Mouse (Mus musculus) left cerebral cortex, adult 8-10 months (tissue): ENCODE data around the gene Vwa5b2. TPM values are rescaled to one million over a fixed set of nuclear protein-coding genes. Genes with fewer than 3 reads are reported as not detected.

Experiments
- DNase-seq, 2 experiments: peaks; one replicate each; pipeline ENCODE4 v3.0.0; 2022; ENCODE audit warnings: low spot score in 2 of 2
- total RNA-seq, 4 experiments: library from RNA; stranded (reverse); gene quantifications; 2 replicates each; pipeline ENCODE4 v1.2.4; 2022

Vwa5b2 gene
- total RNA-seq, 4 experiments from 2014 or later = 51.3 to 65.5 (median 57.9) TPM

DNA sequence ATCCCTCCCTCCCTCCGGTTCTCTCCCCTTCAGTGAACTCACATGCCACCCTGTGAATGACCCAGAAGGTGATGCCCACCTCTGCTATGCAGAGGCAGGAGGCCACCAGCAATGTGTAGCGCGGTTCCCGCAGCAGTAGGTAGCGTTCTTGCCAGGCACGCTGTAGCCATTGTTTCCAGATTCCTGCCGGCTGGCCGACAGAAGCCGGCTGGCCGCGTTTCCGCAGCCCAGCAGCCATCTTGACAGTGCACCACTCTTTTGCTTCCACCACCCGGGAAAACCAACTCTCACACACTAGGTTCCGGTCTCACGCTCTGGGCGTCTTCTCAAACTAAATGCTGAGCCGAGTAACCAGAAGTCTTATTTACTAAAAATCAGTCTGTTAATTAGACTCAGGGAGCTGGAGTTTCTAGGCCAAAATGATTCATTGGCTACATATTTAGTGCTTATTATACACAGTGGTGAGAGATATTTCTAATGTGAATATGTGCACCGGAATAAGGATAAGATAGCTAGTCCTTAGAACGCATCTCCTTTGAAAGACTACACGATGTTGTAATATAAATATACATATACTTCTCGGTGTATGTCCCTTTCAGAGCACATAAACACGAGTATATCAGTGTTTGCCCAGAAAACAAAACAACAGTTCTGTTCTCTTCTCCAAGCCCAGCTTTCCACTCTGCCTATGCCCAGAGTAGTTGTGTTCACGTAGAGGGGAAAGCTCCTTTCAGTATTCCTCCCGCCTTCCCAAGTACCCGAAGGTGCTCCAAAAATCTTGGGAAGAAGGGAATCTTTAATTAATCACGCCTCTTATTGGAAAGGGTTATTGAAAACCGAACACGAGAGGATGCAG is 21.5 kb downstream of the Vwa5b2 start:
- DNase-seq = peak in 1 of 2 experiments; percentile 73

DNA sequence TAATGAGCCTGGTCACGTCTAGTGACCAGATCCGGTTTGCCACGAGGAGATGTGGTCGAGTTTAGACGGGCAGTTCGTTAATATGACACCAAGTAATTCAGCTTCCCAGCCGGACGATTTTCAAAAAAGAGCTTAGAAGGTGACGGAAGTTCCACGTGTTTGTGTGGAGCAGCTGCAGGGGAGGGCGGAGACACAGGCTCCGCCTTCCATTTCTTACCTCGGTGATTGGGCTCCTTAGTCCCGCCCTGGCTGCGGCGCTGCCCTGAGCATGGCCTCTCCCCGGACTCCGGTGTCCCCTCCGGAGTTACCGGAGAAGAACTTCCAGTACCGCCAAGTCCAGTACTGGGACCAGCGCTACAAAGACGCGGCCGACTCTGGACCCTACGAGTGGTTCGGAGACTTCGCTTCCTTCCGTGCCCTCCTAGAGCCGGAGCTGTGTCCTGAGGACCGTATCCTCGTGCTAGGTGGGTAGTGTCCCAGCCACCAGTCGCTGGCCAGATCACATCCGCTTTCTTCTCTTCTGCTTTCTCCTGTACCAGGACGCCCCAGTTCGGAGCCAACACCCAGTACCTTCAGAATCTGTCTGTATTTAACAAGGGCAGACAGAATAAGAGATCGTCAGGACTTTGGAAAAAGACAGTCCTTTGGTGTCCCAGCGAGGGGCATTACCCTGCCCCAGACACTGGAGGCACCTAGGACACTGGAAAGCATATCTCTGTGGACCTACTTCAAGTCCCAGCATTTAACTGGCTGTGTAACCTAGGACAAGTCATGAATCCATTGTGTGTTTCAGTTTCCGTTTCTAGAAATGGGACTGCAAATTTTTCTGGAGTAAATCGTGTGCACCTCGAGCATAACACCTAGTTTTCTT is 22.3 kb downstream of the Vwa5b2 start, which contains the start of the genes Eef1akmt4, Gm49333 and Alg3:
Gene Eef1akmt4 (plus strand): TSS at position 237 of the 871 bp plus-strand sequence.
Gene Gm49333 (plus strand): TSS at position 254 of the 871 bp plus-strand sequence.
Gene Alg3 (minus strand): TSS at position 379 of the 871 bp plus-strand sequence.
- DNase-seq = peak in 1 of 2 experiments; percentile 70

DNA sequence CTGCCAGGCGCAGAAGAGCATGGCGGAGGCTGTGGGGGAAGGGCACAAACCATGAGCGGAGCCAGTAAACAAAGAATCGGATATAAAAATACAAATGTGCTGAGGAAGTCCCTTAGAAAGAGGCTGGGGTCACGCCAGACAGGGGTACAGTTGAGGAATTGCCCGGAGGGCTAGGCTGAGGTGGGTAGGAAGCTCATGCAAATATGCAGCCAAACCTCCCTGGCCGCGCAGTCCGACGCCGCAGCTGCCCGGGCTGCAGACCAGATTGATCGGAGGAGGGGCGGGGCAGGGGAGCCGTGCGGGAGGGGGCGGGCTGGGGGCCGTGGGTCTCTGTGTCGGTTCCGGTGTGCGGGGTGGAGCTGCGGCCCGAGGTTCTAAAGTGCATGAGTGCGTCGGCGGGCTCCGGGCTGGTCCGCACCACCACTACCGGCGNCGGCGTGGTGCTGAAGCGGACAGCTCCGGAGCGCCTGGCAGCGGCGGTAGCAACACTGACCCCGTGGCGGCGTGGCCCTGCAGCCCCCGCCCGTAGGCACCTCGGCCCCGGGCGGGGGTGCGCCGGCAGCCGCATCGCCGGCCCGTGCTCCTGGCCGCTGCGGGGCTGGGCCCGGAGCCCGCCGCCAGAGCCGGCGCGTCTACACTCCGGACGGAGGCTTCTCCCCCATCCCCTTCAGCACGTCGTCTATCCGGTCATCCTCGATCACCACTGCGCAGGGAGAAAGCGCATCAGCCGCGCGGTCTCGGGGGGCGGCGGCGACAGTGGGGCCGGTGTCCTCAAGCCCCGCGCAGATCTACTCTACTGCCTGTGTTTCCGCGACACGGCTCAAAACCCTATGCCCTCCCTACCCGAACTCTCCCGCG is 30.5 kb downstream of the Vwa5b2 start:
- DNase-seq = no peak

DNA sequence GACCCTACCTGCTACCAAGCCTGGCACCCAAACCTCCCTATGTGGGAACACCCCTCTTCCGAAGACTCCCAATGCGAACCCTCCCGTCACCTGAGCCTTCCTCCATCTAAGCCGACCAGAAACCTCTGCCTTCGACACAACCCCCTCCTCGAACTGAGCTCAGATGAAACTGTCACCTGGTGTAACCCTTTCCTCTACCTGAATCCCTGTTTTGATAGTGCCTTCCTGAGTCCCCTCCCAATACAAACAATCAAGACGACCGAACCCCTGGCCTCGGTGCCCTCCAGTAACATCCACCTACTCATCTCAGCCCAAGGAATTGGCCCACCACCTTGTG is 31.1 kb downstream of the Vwa5b2 start:
- DNase-seq = no peak

DNA sequence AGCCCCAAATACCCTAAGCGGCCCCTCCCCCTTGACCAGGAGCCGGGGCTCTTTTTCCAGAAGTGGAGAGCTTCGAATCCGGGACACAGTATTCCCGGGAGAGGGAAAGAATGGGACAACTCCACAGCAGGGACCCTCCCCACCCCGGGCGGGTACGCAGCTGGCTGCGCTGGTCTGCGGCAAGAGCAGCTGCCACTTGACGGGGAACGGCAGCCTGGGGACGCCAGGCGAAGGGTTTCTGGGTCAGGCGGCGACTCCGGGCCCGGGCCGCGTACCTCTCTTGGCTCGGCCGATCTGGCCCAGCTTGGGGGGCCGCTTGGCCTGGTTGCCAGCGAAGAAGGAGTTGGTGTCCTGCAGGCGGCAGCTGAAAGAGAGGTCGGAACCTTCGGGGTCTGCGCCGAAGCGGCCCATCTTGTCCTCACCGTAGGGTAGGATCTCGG is 31.5 kb downstream of the Vwa5b2 start:
- DNase-seq = no peak

DNA sequence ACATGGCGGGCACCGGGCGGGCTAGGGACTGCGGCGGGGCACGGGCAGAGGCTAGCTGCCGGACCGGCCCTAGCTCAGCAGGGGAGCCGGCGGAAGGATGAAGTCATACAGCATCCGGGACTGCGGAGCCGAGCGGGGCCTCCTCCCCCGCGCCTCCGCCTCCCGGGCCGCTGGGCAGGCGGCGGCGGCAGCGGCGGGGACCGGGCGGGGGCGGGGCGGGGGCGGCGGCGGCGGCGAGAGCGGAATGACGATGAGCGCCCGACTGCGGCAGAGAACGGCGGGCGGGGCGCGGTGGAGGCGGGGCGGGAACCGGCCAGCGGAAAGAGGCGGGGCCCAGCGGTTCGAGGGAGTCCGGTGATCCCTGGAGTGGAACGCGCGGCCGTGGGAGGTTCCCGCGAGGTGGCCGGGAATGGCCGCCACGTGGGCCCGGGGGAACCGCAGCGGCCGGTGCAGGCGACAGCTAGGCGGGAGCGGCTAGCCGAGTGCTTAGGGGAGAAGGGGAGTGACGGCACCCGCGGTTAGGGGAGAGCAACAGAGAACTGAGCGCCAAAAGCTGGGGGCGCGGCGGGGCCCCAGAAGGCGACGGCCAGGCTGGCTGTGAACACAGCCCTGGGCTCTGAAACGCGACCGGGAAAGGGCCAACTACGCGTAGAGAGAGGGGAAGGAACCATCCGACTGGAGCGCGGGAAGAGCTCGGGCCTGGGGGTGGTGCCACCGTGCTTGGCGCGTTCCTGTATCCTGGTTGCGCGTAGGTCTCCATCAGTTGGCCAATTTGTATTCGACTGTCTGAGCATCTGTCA is 32.1 kb downstream of the Vwa5b2 start, which contains the start of gene Camk2n2:
Gene Camk2n2 (minus strand): TSS at position 97 of the 800 bp plus-strand sequence.
- no peak for DNase-seq

DNA sequence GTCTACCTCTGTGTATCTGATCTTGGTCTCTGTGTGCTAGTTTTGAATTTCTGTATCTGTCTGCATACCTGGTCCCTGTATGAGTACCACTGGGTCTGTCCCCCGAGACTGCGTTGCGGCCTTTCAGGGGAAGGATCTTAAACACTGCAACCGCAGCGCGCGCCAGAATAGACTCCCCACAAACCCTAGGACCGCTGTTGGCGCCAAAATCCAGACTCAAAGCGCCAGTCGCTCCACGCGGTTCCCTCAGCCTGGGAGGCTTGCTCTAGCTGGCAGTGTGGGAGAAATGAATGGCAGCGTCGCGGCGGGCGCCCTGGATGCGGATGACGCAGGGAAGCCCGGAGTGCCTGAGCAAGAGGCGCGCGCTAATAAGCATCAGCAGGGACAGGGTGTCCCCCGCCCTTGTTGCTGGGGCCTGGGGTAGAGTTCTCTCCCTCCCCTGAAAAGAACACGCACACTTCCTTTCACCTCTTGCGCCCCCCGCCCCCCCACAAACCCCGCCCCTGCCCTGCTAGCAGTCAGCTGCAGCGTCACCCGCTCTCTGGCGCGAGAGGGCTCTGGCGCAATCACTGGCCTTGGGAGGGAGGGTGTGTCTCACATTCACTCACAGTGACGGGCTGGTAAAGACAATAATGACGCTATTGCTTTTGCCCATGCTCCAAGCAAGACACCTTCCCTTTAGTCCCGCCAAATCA is 32.9 kb downstream of the Vwa5b2 start:
- no peak for DNase-seq

DNA sequence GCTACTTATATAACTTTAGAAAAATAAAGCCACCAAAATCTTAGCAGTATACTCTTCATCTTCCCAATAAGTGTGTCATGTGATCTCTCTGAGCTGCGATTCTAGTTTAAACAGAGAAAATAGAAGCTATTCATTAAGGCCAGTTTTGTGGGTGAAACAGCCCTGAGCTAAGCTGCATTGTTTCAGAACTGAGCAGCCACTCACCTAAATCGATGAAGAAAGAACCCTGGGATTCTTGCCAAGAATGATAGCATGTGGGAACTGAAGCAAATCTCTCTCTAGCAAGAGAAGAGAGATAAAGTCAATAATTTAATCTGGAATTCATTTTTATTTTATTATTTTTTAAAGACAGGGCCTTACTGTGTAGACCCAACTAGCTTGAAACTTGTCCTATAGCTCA is 33.9 kb downstream of the Vwa5b2 start:
- DNase-seq = no peak

DNA sequence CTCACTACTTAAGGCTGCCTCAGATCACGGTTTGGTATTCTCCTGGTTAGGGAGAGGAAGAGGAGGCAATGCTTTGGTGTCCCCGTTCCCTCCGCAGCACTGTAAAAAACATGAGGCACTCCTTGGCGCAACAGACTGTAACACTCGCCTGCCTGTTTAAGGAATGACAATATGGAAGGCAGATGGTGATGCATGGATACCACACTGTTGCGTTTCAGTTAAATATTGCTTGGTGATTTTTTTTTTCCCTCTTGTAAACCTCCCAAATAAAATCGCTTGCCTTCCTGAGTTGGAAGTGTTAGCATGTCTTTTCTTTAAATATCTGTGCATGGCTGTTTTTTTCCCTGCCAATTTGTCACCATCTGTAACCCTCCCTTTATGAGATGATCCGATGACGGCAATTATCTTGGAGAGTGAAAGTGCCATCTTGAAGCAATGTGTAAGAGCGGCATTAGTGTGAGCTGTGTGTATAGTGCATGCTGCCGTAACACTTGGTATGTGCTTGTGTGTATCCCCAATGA is 39.7 kb downstream of the Vwa5b2 start:
- DNase-seq = peak in 1 of 2 experiments; percentile 63

DNA sequence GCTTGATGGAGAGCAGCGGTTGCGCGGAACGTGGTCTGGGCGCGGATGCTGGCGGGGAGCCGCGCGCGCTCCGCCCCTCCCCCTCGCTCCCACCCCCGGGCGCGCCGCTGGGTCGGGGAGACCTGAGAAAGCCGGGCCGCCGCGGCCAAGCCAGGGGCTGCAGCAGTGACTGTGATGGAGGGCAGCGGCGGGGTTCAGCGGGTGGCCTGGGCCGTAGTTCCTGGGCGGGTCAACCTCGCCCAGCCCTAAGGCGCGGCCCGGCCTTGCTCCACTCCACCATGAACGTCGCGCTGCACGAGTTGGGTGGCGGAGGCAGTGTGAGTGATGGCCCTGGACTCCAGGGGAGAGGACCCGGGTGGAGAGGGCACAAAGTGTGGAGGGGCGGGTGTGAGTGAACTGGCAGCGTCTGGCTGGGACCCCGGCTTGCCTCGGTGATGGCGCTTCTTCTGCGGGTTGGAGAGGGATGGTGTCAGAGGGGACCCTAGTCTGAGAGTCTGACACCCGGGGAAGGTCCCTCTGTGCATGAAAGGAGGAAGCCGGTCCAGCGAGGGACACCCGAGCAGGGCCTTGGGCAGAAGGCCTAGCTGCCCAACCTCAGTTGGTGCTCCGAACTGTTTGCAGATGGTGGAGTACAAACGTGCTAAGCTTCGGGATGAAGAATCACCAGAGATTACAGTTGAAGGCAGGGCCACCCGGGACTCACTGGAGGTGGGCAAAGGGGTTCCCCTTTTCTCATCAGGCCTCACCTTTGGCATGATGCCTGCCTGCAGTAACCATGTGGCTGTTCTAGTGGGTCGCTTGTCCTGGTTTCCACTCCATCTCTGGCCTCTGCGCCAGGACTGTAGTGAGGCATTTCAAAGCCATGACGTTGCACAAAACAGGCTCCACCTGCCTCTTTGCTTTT is 40.7 kb downstream of the Vwa5b2 start, which contains the start of gene Ece2:
Gene Ece2 (plus strand): TSS at position 98 of the 904 bp plus-strand sequence.
- DNase-seq = no peak

DNA sequence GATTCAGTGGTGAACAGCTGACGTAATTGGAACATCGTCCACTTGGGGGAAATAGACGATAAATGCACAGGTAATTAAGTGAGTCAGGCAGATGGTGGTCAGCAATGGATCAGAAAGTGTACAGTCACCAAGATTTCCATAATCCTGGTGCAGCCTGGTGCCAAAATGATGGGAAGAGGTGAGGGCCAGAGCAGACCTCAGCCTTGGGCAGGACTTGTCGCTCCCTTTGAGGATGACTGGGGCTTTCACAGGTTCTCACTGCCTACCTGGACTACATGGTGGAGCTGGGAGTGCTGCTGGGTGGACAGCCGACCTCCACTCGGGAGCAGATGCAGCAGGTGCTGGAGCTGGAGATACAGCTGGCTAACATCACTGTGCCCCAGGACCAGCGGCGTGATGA is 48.1 kb downstream of the Vwa5b2 start:
- no peak for DNase-seq

DNA sequence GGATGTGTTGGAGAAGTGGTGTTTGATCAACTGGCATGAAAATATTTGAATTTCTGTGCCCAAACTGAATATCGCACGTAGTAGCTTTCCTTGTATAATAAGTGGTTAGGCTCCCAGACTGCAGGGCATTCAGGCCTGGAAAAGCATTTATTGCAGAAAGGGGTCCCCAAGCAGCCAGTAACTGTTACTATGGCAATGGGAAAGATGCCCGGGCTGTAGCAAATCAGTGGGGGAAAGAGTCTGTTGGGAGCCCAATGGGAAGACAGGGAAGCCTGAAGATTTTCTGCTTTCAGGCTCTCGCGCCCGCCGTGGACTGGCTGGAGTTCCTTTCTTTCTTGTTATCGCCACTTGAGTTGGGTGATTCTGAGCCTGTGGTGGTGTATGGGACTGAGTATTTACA is 49.1 kb downstream of the Vwa5b2 start:
- DNase-seq = no peak

DNA sequence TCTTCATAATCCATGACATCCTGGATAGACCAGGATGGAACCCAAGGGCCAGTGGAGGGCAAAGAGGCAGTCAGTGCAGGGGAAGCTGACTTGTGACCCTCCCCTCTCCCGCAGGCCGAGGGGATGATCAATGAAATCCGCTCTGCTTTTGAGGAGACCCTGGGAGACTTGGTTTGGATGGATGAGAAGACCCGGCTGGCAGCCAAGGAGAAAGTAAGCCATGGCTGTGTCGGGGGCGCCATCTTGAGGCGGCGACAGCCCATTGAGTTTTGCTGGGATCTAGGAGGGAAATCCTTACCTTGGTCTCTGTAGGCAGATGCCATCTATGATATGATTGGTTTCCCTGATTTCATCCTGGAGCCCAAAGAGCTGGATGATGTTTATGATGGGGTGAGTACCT is 52.9 kb downstream of the Vwa5b2 start:
- DNase-seq = peak; percentile 46 to 74

DNA sequence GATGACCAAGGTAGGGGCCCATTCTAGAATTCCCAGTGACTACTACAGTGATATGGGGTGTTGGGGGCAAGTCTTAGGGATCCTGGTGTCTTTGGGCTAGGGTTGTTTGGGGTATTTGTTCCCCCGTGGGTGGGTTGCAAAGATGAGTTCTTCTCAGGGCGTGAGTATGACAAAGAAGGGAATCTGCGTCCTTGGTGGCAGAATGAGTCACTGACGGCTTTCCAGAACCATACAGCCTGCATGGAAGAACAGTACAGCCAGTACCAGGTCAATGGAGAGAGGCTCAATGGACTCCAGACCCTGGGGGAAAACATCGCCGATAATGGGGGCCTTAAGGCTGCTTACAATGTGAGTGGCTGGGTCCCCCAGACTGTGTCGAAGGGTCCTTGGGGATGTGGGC is 54.6 kb downstream of the Vwa5b2 start:
- DNase-seq = no peak

DNA sequence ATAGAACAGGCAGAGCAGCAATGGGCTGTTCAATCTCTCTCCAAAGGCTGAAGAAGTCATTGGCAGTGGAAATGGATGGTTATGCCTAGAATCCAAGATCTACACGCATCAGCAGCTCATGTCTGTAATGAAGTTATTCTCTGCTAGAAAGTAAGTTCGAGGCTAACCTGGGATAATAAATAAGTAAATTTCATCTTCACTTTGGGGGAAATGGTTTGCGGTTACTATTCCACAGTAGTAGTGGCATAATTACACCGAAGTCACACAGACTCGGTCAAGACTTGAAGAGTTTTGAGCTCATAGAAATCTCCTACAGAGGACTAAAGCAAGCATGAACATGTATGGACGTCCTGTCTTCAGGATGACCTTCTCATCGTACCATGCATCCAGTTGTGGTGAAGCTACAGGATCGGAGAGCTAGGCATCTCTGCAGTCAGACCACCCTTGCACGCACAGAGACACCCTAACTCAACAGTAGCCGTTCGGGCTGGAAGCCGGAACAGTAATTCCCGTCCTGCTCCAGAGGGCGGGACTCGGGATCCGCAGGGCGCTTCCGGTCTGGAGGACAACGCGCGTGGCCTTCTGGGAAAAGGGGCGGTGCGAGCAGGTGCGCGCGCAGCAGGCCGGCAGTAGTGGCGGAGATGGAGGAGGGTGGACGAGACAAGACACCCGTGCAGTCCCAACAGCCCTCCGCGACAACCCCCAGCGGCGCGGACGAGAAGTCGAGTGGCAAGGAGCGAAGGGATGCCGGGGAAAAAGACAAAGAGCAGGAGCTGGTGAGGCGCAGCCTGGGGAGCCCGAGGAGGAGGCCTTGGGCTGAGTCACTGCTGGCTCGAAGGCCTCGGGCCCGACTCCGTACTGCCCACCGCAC is 62.0 kb downstream of the Vwa5b2 start, which contains the start of gene Psmd2:
Gene Psmd2 (plus strand): TSS at position 577 of the 871 bp plus-strand sequence.
- peak; percentile 91 to 96 for DNase-seq

DNA sequence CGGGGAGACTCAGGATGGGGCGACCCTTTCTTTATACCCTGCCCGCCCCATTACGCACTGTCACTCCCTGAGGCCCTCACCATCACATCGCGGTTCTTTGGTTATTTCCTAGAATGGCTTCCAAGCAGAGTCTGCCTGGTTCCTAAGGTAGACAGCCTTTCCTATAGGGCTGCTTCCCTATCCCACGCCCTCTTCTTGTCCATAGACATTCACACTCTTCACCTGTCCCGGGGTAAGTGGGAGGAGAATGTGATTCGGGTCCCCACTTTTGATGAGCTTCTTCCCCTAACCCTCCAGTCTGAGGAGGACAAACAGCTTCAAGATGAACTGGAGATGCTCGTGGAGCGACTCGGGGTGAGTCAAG is 62.7 kb downstream of the Vwa5b2 start:
- DNase-seq = no peak

DNA sequence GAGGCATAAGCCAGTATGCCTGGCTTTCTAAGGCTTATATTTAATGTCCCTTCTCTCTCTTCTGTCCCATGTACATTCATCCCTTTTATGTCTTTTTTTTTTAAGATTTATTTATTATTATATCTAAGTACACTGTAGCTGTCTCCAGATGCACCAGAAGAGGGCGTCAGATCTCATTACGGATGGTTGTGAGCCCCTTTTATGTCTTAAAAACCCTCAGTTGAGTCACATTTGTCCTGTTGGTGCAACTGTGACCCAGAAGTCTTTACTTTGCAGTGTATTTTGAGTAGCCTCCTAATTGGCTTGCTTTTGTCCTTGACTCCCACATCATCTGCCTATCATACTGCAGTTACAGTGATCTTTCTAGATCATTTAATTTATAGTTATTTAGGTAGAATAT is 64.0 kb downstream of the Vwa5b2 start:
- no peak for DNase-seq
